Mouse (Mus musculus) intestine, embryonic 14.5 days (tissue): Measurements from ENCODE around the gene Nucb1. TPM values are rescaled to one million over a fixed set of nuclear protein-coding genes. Genes with fewer than 3 reads are reported as not detected.
"Not testable (repeated sequence)": the region's sequence is repeated elsewhere in the genome, so short reads cannot be mapped to it uniquely, and the experiment has no call there.

Source experiments
- ATAC-seq: fragments of 200-750 bp; cut with Nextera tagmentation; replicated peaks from 2 replicates; pipeline ENCODE4 v1.8.0; 2017; ENCODE audit warnings: low read depth, moderate number of reproducible peaks, moderate TSS enrichment, moderate library complexity; ENCODE audit not compliant: low FRiP score, low TSS enrichment
- DNase-seq: peaks from one replicate; pipeline ENCODE4 v3.0.0-alpha.2; 2018; ENCODE audit warnings: low spot score
- H3K27ac ChIP-seq: fragments of 300-500 bp; sonication (generic); 2 replicates; pipeline ENCODE4 v1.5.1; 2014; ENCODE audit warnings: low read depth, mild to moderate bottlenecking, control low read depth
- H3K27me3 ChIP-seq: fragments of 300-500 bp; sonication (generic); replicated peaks from 2 replicates; pipeline ENCODE4 v1.6.1; 2014; ENCODE audit warnings: low read length, control low read depth; ENCODE audit not compliant: control insufficient read depth, insufficient read depth
- H3K36me3 ChIP-seq: fragments of 300-500 bp; sonication (generic); 2 replicates; pipeline ENCODE4 v1.6.1; 2014; ENCODE audit warnings: low read length, control low read depth; ENCODE audit not compliant: control insufficient read depth, insufficient read depth
- H3K4me1 ChIP-seq: fragments of 300-500 bp; sonication (generic); replicated peaks from 2 replicates; pipeline ENCODE4 v1.6.1; 2014; ENCODE audit warnings: low read length, control low read depth, mixed read lengths; ENCODE audit not compliant: control insufficient read depth, insufficient read depth
- H3K4me2 ChIP-seq: fragments of 300-500 bp; sonication (generic); 2 replicates; pipeline ENCODE4 v1.6.1; 2014; ENCODE audit warnings: low read length
- H3K4me3 ChIP-seq: fragments of 300-500 bp; sonication (generic); 2 replicates; pipeline ENCODE4 v1.5.1; 2014; ENCODE audit warnings: low read depth, low read length, control low read depth, mixed read lengths
- H3K9ac ChIP-seq: fragments of 300-500 bp; sonication (generic); 2 replicates; pipeline ENCODE4 v1.6.1; 2014; ENCODE audit warnings: mild to moderate bottlenecking, low read length
- H3K9me3 ChIP-seq: fragments of 300-500 bp; sonication (generic); 2 replicates; pipeline ENCODE4 v1.6.1; 2016; ENCODE audit warnings: low read length, control low read depth; ENCODE audit not compliant: control insufficient read depth
- WGBS: fragments of 180-500 bp; shearing (Covaris S2); extraction: QIAGEN DNeasy Blood & Tissue Kit; methylation state at CpG from one replicate; pipeline ENCODE4 v1.1.7; 2014; 5-methylcytosine and 5-hydroxymethylcytosine counted together
- polyA plus RNA-seq: library from polyadenylated mRNA; unstranded; fragments of >200 nt; fragmentation: Nextera tagmentation; extraction: Ambion mirVana; gene quantifications from 2 replicates; pipeline ENCODE4 v1.2.1, GENCODE M21; 2014

Nucb1 gene
- polyA plus RNA-seq, 1 experiment from 2014 or later = 192 TPM

- DNase-seq = peak; percentile 94
- ATAC-seq = peak; percentile 74
- peak within 1 kb of the TSS; percentile 76 for H3K4me3 ChIP-seq
- peaks cover 29% of the 10 kb centered on the region for H3K36me3 ChIP-seq
- peak within 1 kb of the TSS; percentile 89 for H3K4me2 ChIP-seq
- H3K9ac ChIP-seq = peak within 1 kb of the TSS; percentile 78
- under 1% methylated on average over 52 of the region's 58 CpGs for WGBS
- H3K27me3 ChIP-seq = no peaks in the 10 kb centered on the region
- peak within 1 kb of the TSS; percentile 39 for H3K27ac ChIP-seq
- no peaks in the 10 kb centered on the region for H3K9me3 ChIP-seq
- peaks cover 22% of the 10 kb centered on the region for H3K4me1 ChIP-seq
Observed at GRCm38 (mm10) chr7:45466283-45467089, 43.7 kb downstream of the Nucb1 start, which contains the start of gene Bax. Bax (minus strand) TSS chr7:45466898.

DNA sequence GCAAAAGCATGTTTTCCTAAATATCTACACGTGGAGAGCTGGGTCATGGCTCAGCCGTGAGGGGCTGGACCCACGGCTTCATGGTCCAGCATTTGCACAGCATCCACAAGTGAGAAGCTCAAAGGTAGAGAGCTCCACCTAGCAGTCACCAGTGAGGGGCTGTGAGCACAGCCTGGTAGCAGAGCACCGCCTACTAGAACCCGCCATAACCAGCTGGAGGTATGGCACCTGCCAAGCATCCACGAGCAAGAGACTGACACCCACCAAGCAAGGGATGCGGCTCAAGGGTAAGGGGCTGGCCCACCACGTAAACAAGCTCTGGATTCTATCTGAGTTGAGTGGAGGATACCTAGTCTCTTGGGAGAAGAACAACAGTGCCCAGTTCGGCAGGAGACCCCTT, 44.7 kb downstream of the Nucb1 start:
- peaks cover 29% of the 10 kb centered on the region for H3K4me1 ChIP-seq
- no peak for ATAC-seq
- H3K27ac ChIP-seq = 0 out of 2 replicates have a peak overlapping the region, but pooled peaks have one; percentile 39
- peaks cover 29% of the 10 kb centered on the region for H3K36me3 ChIP-seq
- no peaks in the 10 kb centered on the region for H3K9me3 ChIP-seq
- peak overlapping the region; percentile 89 for H3K4me2 ChIP-seq
- WGBS = 76% methylated on average over 9 of the region's 9 CpGs
- no peak for DNase-seq
- H3K27me3 ChIP-seq = no peaks in the 10 kb centered on the region
- H3K4me3 ChIP-seq = peak overlapping the region; percentile 76
- H3K9ac ChIP-seq = peak overlapping the region; percentile 78

DNA sequence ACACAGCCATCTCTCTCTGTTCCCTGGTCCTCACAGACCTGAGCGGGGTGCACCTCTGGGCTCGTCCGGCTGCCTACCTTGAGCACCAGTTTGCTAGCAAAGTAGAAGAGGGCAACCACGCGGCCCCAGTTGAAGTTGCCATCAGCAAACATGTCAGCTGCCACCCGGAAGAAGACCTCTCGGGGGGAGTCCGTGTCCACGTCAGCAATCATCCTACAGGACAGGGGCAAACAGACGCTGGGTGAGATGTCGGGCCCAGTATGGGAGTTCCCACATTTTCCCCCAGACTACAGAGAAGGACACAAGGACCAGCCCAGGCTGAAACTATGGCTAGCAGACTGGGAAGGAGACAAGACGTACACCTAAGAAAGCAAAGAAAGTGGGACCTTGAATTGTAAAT, 45.1 kb downstream of the Nucb1 start:
- WGBS = 95% methylated on average over 12 of the region's 12 CpGs
- H3K27ac ChIP-seq = no peak overlapping the region
- peaks cover 34% of the 10 kb centered on the region for H3K4me1 ChIP-seq
- H3K36me3 ChIP-seq = peaks cover 29% of the 10 kb centered on the region
- no peaks in the 10 kb centered on the region for H3K9me3 ChIP-seq
- H3K27me3 ChIP-seq = no peaks in the 10 kb centered on the region
- DNase-seq = no peak
- H3K4me2 ChIP-seq = no peak overlapping the region
- H3K9ac ChIP-seq = no peak overlapping the region
- ATAC-seq = no peak
- H3K4me3 ChIP-seq = 0 out of 2 replicates have a peak overlapping the region, but pooled peaks have one; percentile 76

DNA sequence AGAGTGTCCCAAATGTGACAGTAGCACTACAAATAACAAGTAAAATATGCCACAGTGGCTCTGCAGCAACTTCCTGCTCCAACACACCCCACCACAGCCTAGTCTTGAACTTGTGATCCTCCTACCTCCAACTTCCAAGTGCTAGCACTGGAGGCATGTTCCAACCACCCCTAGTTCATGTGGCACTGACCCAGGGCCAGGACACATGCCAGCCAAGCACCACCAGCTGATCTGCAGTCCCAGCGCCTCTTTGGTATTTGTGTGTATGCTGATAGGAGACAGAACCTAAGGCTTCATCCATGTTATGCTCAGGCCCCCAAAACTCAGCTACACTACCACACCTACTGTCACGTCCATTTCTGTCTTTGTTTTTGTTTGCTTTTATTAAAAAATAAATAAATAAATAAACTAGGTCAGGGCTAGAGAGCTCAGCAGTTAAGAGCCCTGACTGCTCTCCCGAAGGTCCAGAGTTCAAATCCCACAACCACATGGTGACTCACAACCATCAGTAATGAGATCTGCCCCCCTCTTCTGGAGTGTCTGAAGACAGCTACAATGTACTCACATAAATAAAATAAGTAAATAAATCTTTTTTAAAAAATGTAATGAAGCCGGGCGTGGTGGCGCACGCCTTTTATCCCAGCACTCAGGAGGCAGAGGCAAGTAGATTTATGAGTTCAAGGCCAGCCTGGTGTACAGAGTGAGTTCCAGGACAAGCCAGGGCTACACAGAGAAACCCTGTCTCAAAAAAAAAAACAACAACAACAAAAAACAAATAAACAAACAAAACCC, 46.0 kb downstream of the Nucb1 start:
- ATAC-seq (no peak), DNase-seq (peak; percentile 45)
- no peak overlapping the region for H3K9ac ChIP-seq
- H3K4me3 ChIP-seq = no peak overlapping the region
- H3K27me3 ChIP-seq = no peaks in the 10 kb centered on the region
- H3K4me2 ChIP-seq = no peak overlapping the region
- H3K9me3 ChIP-seq = no peaks in the 10 kb centered on the region
- WGBS = 93% methylated on average over 7 of the region's 7 CpGs
- peaks cover 36% of the 10 kb centered on the region for H3K4me1 ChIP-seq
- peaks cover 29% of the 10 kb centered on the region for H3K36me3 ChIP-seq
- H3K27ac ChIP-seq = no peak overlapping the region

DNA sequence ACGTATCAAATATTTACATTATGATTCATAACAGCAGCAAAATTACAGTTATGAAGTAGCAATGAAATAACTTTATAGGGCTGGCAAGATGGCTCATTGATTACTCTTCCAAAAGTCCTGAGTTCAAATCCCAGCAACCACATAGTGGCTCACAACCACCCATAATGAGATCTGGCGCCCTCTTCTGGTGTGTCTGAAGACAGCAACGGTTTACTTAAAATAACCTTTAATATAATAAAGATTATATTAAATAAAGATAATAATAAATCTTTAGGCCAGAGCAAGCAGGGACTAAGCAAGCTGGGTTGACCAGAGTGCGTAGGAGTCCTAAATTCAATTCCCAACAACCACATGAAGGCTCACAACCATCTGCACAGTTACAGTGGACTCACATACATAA, 47.3 kb downstream of the Nucb1 start:
- Histone ChIP-seq H3K36me3 (peaks cover 39% of the 10 kb centered on the region), H3K4me1 (peaks cover 39% of the 10 kb centered on the region)
- not testable (repeated sequence) for H3K9ac ChIP-seq, H3K4me2 ChIP-seq, H3K27ac ChIP-seq, H3K4me3 ChIP-seq, H3K27me3 ChIP-seq, ATAC-seq, H3K9me3 ChIP-seq
- peak; percentile 38 for DNase-seq
- WGBS = 78% methylated on average over 4 of the region's 4 CpGs

DNA sequence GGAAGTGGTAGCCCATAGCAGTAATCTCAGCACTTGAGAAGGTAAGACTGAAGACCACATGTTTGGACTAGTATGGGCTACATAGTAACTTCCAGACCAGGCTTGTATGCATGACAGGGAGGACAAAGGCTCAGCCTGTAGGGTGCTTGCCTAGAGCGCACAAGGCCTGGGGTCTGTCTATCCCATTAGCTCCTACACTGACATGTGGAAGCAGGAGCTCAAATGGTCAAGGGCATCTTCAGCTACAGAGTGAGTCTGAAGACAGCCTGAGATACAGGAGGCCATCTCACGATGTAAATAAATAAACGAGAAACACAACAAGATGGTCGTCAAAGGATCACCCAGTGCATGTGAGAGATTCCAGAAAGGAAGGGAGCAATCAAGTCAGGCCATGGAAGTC, 47.9 kb downstream of the Nucb1 start:
- Histone ChIP-seq H3K4me1 (peaks cover 44% of the 10 kb centered on the region), H3K27ac (no peak overlapping the region), H3K9me3 (no peaks in the 10 kb centered on the region), H3K4me2 (no peak overlapping the region), H3K27me3 (no peaks in the 10 kb centered on the region), H3K36me3 (peaks cover 44% of the 10 kb centered on the region), H3K9ac (no peak overlapping the region), H3K4me3 (no peak overlapping the region)
- DNase-seq (peak; percentile 48), ATAC-seq (no peak)
- WGBS = 86% methylated on average over 4 of the region's 4 CpGs

DNA sequence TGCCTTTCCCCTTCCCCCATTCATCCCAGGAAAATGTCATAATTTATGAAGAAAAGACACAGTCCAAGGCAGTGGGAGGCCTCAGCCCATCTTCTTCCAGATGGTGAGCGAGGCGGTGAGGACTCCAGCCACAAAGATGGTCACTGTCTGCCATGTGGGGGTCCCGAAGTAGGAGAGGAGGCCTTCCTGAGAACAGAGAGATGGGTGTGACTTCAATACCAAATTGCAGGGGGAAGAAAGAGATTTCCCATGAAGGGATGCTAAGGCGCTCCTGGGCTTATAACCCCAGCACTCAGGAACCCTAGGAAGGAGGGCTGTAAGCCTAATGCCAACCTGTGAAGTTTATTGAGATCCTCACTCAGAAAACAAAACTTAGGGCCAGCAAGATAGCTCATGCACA, 48.4 kb downstream of the Nucb1 start:
- Histone ChIP-seq H3K4me2 (no peak overlapping the region), H3K27ac (peak overlapping the region; percentile 90)
- 75% methylated on average over 4 of the region's 4 CpGs for WGBS

GRCm38 (mm10) chr7:45461326-45461725, 48.9 kb downstream of the Nucb1 start:
- Histone ChIP-seq H3K27me3 (no peaks in the 10 kb centered on the region), H3K4me1 (peaks cover 46% of the 10 kb centered on the region), H3K27ac (peak overlapping the region; percentile 90), H3K36me3 (peaks cover 51% of the 10 kb centered on the region), H3K9me3 (no peaks in the 10 kb centered on the region), H3K4me3 (no peak overlapping the region), H3K4me2 (peak overlapping the region; percentile 62), H3K9ac (no peak overlapping the region)
- WGBS = 59% methylated on average over 4 of the region's 5 CpGs
- DNase-seq (no peak), ATAC-seq (no peak)

More for the DNA sequence above, 48.4 kb downstream of the Nucb1 start:
- ATAC-seq (no peak), DNase-seq (no peak)
- H3K4me3 ChIP-seq = no peak overlapping the region
- peaks cover 50% of the 10 kb centered on the region for H3K36me3 ChIP-seq
- H3K9ac ChIP-seq = no peak overlapping the region
- H3K4me1 ChIP-seq = peaks cover 45% of the 10 kb centered on the region
- no peaks in the 10 kb centered on the region for H3K27me3 ChIP-seq
- H3K9me3 ChIP-seq = no peaks in the 10 kb centered on the region
